Mouse (Mus musculus) lung, postnatal 0 days (tissue): ENCODE data around the gene Sds. TPM values are rescaled to one million over a fixed set of nuclear protein-coding genes. Genes with fewer than 3 reads are reported as not detected.

Experiments used
- ATAC-seq: fragments of 200-750 bp; cut with Nextera tagmentation; 2 replicates; pipeline ENCODE4 v1.8.0; 2017; ENCODE audit warnings: moderate library complexity
- DNase-seq: peaks from one replicate; pipeline ENCODE4 v3.0.0-alpha.2; 2016; ENCODE audit warnings: low spot score
- H3K27ac ChIP-seq: fragments of 300-500 bp; sonication (generic); 2 replicates; pipeline ENCODE4 v1.5.1; 2014; ENCODE audit warnings: antibody characterized with exemption, mild to moderate bottlenecking, low read length, mixed read lengths
- H3K27me3 ChIP-seq: fragments of 300-500 bp; sonication (generic); replicated peaks from 2 replicates; pipeline ENCODE4 v1.6.1; 2014; ENCODE audit warnings: low read length, mixed read lengths; ENCODE audit not compliant: insufficient read depth
- H3K36me3 ChIP-seq: fragments of 300-500 bp; sonication (generic); 2 replicates; pipeline ENCODE4 v1.6.1; 2014; ENCODE audit warnings: low read length, mixed read lengths; ENCODE audit not compliant: insufficient read depth
- H3K4me1 ChIP-seq: fragments of 300-500 bp; sonication (generic); 2 replicates; pipeline ENCODE4 v1.6.1; 2014; ENCODE audit warnings: antibody characterized with exemption, low read depth, low read length, mixed read lengths; ENCODE audit not compliant: insufficient read depth
- H3K4me2 ChIP-seq: fragments of 300-500 bp; sonication (generic); replicated peaks from 2 replicates; pipeline ENCODE4 v1.6.1; 2014; ENCODE audit warnings: low read depth, mild to moderate bottlenecking, low read length, moderate library complexity, mixed read lengths
- H3K4me3 ChIP-seq: fragments of 300-500 bp; sonication (generic); 2 replicates; pipeline ENCODE4 v1.5.1; 2014; ENCODE audit warnings: low read depth, low read length
- H3K9ac ChIP-seq: fragments of 300-500 bp; sonication (generic); replicated peaks from 2 replicates; pipeline ENCODE4 v1.6.1; 2014; ENCODE audit warnings: low read depth, mild to moderate bottlenecking
- H3K9me3 ChIP-seq: fragments of 300-500 bp; sonication (generic); 2 replicates; pipeline ENCODE4 v1.6.1; 2016; ENCODE audit warnings: low read length, mixed read lengths
- CTCF ChIP-seq: IDR thresholded peaks from 2 replicates; pipeline ENCODE4 v1.5.1; 2016; ENCODE audit warnings: antibody characterized with exemption, mild to moderate bottlenecking
- EP300 ChIP-seq: IDR thresholded peaks from 2 replicates; pipeline ENCODE4 v1.6.1; 2016; ENCODE audit warnings: antibody characterized with exemption, mild to moderate bottlenecking, control low read depth
- WGBS: fragments of 180-500 bp; shearing (Covaris S2); extraction: QIAGEN DNeasy Blood & Tissue Kit; methylation state at CpG from one replicate; pipeline ENCODE4 v1.1.7; 2014; 5-methylcytosine and 5-hydroxymethylcytosine counted together
- polyA plus RNA-seq: library from polyadenylated mRNA; unstranded; fragments of >200 nt; fragmentation: Nextera tagmentation; extraction: Ambion mirVana; gene quantifications from 2 replicates; pipeline ENCODE4 v1.2.1, GENCODE M21; 2015

Gene Sds
- polyA plus RNA-seq, 1 experiment from 2014 or later: not detected

DNA sequence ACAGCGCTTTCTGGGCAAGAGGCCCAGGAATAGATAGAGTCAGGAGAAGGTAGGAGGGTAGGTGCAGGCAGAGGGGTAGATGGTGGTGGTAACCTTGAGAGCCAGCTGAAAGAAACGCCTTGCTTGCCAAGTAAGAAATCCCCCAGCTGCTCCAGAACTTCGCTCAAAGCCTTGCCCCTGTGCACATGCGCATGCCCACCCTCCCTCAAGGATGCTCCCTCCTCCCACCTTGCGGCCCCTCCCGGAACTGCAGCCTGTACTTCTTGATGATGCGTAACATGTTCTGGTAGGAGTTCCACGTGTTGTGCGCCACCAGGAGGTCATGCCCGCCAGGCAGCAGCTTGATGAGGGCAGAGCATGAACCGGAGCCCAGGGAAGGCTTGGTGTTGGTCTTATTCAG, 16.1 kb downstream of the Sds start:
- peak; percentile 62 for TF ChIP-seq CTCF
- TF ChIP-seq EP300: no peak
- no peaks in the 10 kb centered on the region for H3K4me1 ChIP-seq
- H3K4me3 ChIP-seq: no peak overlapping the region
- H3K9ac ChIP-seq: no peak overlapping the region
- no peaks in the 10 kb centered on the region for H3K9me3 ChIP-seq
- H3K36me3 ChIP-seq: 0 out of 2 replicates have a peak, but pooled peaks cover 10% of the 10 kb centered on the region
- no peak overlapping the region for H3K4me2 ChIP-seq
- H3K27ac ChIP-seq: no peak overlapping the region
- WGBS: 72% methylated on average over 11 of the region's 11 CpGs
- DNase-seq (no peak), ATAC-seq (no peak)
- H3K27me3 ChIP-seq: no peaks in the 10 kb centered on the region

DNA sequence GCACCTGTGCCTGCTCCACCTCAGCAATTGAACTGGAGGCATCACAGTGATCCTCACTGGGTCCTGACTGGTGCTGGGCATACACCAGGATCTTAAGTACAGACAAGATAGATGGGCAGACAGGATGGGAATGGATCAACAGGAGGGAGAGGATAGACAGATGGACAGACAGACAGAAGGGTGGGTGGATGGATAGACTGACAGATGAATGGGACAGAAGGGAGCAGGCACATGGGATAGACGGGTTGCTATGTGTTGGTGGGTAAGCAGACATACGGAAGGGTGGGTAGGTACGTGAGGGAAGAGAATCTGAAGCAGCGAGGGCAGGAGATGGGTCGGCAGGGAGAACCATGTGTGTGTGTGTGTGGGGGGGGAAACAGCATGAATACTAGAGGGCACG, 17.1 kb downstream of the Sds start:
- ATAC-seq: no peak
- no peak overlapping the region for H3K4me3 ChIP-seq
- no peak overlapping the region for H3K9ac ChIP-seq
- H3K36me3 ChIP-seq: 0 out of 2 replicates have a peak, but pooled peaks cover 3% of the 10 kb centered on the region
- H3K4me2 ChIP-seq: no peak overlapping the region
- no peak for DNase-seq
- H3K4me1 ChIP-seq: no peaks in the 10 kb centered on the region
- WGBS: 92% methylated on average over 6 of the region's 6 CpGs
- no peaks in the 10 kb centered on the region for H3K9me3 ChIP-seq
- TF ChIP-seq CTCF (no peak), EP300 (no peak)
- no peak overlapping the region for H3K27ac ChIP-seq
- no peaks in the 10 kb centered on the region for H3K27me3 ChIP-seq

- Histone ChIP-seq H3K9me3 (no peaks in the 10 kb centered on the region), H3K4me3 (no peak overlapping the region), H3K27ac (no peak overlapping the region), H3K9ac (no peak overlapping the region), H3K36me3 (0 out of 2 replicates have a peak, but pooled peaks cover 3% of the 10 kb centered on the region), H3K4me1 (no peaks in the 10 kb centered on the region), H3K4me2 (no peak overlapping the region), H3K27me3 (no peaks in the 10 kb centered on the region)
- WGBS: 84% methylated on average over 9 of the region's 9 CpGs
- no peak for DNase-seq
- no peak for TF ChIP-seq CTCF
- TF ChIP-seq EP300: no peak
- ATAC-seq: no peak
Measured at GRCm38 (mm10) chr5:120493873-120494395, 17.6 kb downstream of the Sds start.

DNA sequence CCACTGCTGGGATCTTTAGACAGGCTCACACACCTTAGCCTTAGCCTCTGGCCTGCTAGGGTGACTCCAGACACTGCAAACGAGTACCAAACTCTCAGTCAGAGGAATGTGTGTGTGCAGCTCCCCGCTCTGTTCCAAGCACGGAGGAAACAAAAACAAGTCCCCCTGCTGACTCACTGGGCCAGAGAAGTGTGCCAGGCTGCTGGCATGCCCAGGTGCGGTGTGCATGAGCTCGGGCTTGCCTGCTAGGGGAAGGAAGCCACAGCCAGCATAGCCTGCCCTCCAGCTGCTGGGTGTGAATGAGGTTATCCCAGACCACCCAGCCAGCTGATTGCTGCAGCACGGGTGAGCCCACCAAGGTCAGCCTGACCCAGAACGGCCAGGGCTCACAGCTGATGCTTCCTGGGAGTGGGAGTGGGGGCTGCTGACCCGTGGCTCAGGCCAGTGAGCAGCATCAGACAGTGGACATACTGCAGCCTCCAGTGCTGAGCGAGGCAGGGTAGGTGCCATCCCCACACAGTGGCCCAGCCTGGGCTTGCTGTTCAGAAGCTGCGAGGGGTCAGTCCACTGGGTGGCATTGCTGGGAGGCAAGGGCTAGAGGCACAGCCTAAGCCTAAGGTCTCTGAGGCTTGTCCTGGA, 18.9 kb downstream of the Sds start:
- Histone ChIP-seq H3K9ac (no peak overlapping the region), H3K4me3 (no peak overlapping the region), H3K27me3 (no peaks in the 10 kb centered on the region), H3K4me2 (no peak overlapping the region), H3K36me3 (0 out of 2 replicates have a peak, but pooled peaks cover 3% of the 10 kb centered on the region), H3K9me3 (no peaks in the 10 kb centered on the region), H3K27ac (no peak overlapping the region), H3K4me1 (no peaks in the 10 kb centered on the region)
- TF ChIP-seq CTCF (no peak), EP300 (no peak)
- WGBS: 74% methylated on average over 10 of the region's 10 CpGs
- DNase-seq: no peak
- no peak for ATAC-seq

DNA sequence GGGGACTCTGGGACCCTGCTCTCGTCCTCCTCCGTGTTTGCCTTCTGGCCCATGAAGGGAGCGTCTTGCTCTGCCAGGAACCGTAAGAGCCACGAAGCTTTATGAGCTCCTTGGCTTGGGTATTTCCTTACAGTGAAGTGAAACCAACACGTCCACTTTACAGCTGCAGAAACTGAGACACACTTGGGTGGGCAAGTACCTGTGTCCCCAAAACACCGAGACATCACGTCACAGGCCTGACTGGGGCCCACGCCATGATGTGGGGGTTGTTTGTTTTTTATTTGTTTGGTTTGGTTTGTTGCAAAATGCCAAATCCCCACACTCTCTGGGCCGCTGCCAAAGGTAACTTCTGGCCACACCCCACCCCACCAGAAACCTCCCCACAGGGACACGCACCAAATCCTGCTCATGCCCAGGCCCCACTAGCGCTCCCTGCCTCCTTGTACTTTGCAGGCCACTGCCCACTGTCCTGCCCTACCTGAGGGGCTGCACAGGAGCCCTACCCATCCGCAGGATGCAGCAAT, 19.4 kb downstream of the Sds start:
- TF ChIP-seq EP300 (no peak), CTCF (no peak)
- Histone ChIP-seq H3K27me3 (no peaks in the 10 kb centered on the region), H3K4me1 (no peaks in the 10 kb centered on the region), H3K4me3 (no peak overlapping the region), H3K9ac (no peak overlapping the region), H3K9me3 (no peaks in the 10 kb centered on the region), H3K36me3 (0 out of 2 replicates have a peak, but pooled peaks cover 3% of the 10 kb centered on the region), H3K4me2 (no peak overlapping the region), H3K27ac (no peak overlapping the region)
- ATAC-seq (no peak), DNase-seq (no peak)
- 85% methylated on average over 13 of the region's 13 CpGs for WGBS

DNA sequence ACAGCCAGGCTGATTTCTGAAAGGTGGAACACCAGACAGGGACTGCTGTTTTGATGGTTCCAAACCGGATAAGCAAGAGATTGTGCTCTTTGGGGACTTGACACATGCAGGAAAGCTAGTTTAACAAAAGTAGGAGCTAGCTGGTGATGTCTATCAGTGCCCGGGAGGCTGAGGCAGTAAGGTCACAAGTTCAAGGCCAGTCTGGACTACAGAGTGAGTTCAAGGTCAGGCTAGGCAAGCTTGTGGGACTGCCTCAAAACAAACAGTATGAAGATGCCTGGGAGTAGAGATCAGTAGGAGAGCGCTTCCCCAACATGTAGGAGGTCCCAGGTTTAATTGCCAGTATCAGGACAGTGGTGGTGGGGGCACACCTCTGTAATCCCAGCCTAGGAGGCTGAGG, 20.7 kb downstream of the Sds start:
- Histone ChIP-seq H3K9ac (no peak overlapping the region), H3K27me3 (no peaks in the 10 kb centered on the region), H3K4me2 (no peak overlapping the region), H3K4me1 (no peaks in the 10 kb centered on the region), H3K9me3 (no peaks in the 10 kb centered on the region), H3K27ac (no peak overlapping the region), H3K4me3 (no peak overlapping the region), H3K36me3 (0 out of 2 replicates have a peak, but pooled peaks cover 3% of the 10 kb centered on the region)
- 84% methylated on average over 3 of the region's 3 CpGs for WGBS
- ATAC-seq: no peak
- DNase-seq: no peak
- TF ChIP-seq CTCF (no peak), EP300 (no peak)
